Mouse (Mus musculus) hematopoietic stem cell, adult 5-6 weeks (primary cell): ENCODE measurements around the gene Pias3. TPM values are rescaled to one million over a fixed set of nuclear protein-coding genes. Genes with fewer than 3 reads are reported as not detected.
"Not testable (repeated sequence)": the region's sequence is repeated elsewhere in the genome, so short reads cannot be mapped to it uniquely, and the experiment has no call there.

ENCODE experiments used
- ATAC-seq, 2 experiments: fragments of 125-278 bp in 1 of 2; replicated peaks in 1 of 2; 2 replicates each; pipeline ENCODE4 v1.8.0; 2016 to 2017; ENCODE audit warnings: inconsistent platforms in 2 of 2, mild to moderate bottlenecking in 2 of 2, moderate number of reproducible peaks in 2 of 2, low read depth in 1 of 2, moderate TSS enrichment in 1 of 2; ENCODE audit not compliant: low FRiP score in 2 of 2, poor library complexity in 2 of 2, severe bottlenecking in 2 of 2, insufficient read depth in 1 of 2, low TSS enrichment in 1 of 2
- total RNA-seq: library from RNA; stranded (forward); fragments of 172-1452, 232-1000 nt; gene quantifications from 2 replicates; pipeline ENCODE4 v1.2.3, GENCODE M21; 2017

The Pias3 gene
- total RNA-seq, 1 experiment from 2014 or later, result 19.0 TPM

DNA sequence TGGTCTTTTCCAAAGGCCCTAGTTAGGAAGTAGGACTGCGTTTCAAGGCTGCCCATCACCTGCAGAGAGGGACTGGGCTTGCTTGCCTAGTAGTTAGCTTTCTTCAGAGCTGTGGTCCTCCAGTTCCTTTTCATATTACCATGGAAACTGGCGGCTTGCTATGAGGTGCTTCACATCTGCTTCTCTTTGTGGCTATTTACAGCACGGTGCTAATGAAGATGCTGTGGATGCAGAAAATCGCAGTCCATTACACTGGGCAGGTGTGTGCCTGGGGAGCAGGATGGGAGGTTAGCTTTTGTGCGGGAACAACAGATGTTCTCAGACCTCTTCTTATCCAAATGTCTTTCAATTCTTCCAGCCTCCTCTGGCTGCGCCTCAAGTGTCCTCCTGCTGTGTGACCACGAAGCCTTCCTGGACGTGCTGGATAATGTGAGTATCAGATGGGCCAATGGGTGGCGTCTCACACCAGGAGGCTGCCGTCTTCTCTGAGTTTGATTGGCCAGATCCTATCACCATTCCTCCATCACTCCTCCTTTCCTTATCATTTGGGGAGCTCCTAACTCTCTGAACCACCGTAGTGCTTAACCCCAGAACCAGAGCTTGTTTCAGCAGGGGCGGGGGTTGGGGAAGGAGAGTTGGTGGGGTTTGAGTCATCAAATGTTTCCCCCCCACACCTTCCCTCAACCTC is 15.8 kb upstream of the Pias3 start:
- no peak for ATAC-seq

DNA sequence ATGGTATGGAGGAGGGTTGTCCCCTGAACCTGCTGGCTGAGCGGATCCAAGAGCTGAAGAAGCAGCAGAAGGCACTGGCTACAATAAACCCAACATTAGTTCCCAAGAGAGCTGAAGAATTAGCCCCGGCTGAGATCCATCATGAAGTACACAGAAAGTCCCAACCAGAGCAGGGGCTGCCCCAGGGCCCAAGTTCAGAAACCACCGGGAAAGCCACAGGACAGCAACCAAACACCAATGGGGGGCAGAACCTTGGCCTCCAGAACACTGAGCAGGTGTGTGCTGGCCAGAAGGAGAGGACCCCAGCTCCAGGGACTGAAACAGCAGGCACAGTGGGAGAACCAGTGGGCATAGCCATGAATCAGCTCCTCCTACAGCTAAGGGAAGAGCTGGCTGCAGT is 12.7 kb upstream of the Pias3 start:
- no peak for ATAC-seq

DNA sequence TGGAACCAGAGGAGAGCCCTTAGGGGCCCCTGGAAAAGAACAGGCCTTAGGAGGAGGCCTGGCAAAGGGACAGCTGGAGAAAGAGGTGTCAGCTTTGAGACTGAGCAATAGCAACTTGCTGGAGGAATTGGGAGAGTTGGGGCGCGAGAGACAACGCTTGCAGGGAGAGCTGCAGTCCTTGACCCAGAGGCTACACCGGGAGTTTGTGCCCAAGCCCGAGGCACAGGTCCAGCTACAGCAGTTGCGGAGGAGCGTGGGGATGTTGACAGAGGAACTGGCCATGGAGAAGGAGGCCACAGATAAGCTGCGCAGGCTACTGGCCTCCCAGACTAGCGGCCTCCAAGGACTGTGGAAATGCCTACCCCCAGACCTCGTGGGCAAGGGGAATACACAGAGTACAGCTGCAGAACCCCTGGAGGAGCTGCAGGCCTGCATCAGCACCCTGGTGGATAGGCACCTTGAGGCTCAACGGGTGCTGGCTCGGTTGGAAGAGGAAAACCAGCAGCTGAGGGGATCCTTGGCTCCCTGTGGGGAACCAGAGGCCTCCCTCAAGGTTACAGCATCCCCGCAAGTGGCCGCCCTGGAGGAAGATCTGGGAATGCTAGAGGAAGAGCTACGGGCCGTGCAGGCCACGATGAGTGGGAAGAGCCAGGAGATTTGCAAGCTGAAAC is 11.9 kb upstream of the Pias3 start:
- no peak for ATAC-seq

DNA sequence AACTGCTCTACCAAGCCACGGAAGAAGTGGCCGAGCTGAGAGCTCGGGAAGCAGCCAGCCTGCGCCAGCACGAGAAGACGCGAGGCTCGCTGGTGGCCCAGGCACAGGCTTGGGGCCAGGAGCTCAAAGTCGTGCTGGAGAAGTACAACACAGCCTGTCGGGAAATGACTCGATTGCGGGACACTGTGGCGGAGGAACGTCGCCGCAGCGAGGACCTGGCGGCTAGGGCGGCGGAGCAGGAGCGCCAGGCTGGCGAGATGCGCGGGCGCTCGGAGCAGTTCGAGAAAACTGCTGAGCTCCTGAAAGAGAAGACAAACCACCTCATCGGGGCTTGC is 11.4 kb upstream of the Pias3 start:
- no peak; a peak in 1 of 4 replicates for ATAC-seq

DNA sequence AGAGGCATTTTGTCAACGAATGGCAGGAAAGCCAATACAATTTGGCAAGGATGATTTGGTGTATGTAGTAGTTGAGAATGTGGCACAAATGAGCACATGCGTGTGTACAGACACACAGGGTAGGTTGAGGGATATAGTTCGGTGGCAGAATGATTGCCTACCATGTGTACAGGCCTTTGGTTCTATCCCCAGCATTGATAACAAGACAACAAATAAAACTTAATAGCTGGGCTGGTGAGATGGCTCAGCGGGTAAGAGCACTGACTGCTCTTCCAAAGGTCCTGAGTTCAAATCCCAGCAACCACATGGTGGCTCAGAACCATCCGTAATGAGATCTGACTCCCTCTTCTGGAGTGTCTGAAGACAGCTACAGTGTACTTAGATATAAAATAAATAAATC is 10.1 kb upstream of the Pias3 start:
- not testable (repeated sequence) for ATAC-seq

DNA sequence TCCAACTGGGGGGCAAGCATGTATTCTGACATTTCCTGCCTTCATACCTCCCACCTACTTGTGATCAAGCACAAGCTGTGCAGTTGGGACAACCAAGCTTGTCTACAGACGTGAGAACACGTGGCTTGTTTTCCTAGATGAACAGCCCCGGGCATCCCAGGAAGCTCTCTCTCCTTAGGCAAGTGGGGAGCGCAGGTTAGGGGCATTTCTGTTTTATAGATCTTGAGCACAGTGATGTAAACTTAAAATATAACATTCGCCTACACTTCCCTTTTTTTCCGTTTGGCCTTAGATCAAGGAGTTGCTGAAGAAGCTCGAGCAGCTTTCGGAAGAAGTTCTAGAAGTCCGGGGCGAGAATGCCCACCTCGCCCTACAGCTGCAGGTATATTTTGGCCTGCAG is 7.3 kb upstream of the Pias3 start:
- no peak for ATAC-seq

DNA sequence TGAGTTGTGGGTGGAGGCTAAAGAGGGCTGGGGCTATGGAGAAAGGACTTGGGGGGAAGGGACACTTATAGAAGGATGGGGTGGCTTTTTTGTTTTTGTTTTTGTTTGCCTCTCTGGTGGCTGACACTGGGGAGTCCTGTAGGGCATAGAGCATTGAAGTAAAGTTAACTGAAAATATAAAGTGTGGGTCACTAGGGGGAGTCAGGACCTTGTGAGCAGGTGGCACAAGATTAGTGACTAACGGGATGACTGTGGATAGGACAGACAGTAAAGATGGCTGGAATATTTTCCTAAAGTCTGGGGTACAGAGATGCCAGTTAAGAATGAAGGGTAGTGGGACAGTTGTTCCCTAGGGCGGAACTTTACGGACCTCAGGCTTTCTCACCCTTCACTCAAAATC is 5.9 kb upstream of the Pias3 start:
- ATAC-seq, result peak; percentile 32 to 56; a peak in 2 of 4 replicates

DNA sequence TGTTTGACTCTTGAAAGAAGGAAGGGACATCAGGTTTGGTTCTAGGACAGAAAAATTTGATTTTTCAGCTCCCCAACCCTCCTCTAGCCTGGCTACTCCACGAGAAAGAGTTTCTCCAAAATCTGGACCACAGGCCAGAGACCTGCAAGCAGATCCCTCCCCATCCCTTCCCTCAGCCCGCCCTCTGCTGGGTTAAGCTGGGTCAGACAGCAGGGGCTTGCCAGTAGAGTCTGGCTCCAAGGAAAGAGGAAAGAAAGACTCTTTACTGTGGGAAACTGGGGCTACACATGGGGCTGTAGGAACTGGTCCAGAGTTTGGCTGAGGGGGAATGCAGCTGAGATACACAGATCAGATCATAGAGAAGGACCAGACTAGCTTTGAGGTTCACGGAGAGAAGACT is 3.7 kb upstream of the Pias3 start:
- ATAC-seq, result no peak

DNA sequence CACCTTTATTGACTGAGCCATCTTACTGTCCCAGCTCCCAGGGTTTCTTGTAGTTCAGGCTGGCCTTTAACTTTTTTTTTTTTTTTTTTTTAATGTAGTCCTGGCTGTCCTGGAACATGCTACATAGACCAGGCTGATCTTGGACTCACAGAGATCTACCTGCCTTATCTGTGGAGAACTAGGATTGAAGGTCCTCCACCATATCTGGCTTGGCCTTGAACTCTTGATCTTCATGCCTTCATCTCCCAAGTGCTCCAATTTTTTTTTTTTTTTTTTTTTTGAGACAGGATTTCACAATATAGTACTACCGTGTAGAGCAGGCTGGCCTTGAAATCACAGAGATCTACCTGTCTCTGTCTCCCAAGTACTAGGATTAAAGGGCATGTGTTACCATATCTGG is 2.6 kb upstream of the Pias3 start:
- no peak for ATAC-seq

DNA sequence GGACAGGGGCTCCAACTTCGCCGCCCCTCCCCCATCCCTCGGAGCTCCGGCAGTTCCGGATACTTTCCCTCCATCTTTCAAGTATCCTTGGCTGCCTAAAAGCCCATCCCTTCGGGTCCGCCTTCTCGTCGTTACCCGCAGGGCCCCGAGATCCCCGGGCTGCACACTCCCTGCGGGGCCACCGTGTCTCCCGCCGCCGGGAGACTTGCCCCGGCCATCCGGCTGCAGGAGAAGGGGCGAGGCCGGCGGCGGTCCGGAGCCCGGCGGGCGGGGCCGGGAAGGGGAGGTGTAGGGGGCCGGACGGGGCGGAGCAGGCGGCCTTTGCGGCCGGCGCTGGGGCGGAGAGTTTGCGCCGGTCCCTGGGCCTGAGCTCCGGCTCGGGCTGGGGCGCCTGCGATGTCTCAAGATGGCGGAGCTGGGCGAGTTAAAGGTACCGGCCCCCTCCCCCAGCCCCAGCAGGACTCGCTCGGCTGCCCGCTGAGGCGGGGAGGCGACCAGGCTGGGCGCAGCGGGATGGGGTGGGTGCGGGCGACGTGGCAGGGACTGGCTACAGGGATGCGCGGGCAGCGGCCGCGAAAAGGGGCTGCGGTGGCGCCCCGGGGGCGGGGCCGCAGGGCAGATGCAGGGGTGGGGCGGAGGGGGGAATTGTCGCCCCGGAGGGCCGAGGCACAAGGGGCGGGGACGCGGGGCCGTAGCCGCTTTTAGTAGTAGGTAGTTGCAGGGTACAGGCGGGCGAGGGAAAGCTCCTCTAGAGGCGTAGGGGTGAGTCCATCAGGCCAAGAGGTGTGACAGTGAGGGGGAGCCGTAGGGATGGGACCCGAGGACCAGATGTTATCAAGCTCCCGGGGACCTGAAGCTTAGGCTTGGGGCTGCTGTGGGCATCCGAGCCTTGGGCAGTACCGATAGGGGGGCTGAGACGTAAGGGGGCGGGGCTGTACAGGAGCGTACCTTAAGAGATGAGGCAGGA is 865 bp downstream of the Pias3 start:
- ATAC-seq, result peak; percentile 58 to 79

DNA sequence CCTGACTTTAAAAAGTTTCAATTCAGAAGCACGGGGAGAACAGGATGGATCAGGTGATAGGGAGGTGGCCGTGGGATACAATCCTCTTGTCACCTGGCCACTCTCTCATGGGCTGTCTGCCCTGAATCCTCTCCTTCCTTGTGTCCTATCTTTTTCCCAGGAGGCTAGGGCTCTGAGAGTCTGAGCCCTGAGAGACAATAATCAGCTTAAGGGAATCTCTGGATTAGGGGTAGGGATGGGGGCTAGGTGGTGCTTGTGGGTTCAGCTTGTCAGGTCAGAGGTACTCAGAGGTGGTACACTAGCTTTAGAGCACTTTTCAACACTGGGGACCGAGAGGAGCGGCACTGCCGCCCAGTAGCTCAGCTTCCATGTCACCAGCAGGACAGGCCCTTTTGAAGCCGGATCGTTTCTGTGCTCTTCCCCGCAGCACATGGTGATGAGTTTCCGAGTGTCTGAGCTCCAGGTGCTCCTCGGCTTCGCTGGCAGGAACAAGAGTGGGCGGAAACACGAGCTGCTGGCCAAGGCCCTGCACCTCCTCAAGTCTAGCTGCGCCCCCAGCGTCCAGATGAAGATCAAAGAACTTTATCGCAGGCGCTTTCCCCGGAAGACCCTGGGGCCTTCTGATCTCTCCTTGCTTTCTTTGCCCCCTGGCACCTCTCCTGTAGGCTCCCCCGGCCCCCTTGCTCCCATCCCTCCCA is 3.0 kb downstream of the Pias3 start:
- ATAC-seq, result no peak

DNA sequence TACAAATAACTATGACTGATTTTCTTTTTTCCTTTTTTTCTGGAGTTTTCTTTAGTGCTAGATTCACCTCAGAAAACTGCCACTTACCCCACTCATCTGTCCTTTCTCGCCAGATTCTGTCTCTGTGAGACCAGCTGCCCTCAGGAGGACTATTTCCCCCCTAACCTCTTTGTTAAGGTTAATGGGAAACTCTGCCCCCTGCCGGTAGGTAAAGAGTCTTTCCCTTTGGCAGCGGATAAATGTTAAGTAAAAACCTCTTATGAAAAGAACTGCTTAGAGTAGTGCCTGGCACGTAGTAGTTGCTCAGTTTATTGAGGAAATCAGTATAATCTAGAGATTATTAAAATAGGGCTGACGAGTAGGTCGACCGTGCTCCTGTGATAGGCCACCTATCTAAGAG is 4.2 kb downstream of the Pias3 start:
- no peak for ATAC-seq

DNA sequence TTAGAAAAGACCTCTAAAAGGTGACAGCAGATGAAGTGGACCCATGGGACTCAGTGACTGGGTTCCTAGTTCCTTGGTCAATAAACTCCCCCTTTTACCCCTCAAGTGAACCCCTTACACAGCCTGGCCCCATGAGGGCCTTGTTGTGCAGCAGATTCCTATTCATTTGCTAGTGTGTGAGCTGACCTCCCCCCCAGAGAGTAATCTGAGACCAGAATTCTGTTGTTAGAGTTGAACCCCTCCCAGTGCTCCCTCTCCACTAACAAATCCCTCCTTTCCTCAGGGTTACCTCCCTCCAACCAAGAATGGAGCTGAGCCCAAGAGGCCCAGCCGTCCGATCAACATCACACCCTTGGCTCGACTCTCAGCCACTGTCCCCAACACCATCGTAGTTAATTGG is 4.8 kb downstream of the Pias3 start:
- no peak for ATAC-seq

DNA sequence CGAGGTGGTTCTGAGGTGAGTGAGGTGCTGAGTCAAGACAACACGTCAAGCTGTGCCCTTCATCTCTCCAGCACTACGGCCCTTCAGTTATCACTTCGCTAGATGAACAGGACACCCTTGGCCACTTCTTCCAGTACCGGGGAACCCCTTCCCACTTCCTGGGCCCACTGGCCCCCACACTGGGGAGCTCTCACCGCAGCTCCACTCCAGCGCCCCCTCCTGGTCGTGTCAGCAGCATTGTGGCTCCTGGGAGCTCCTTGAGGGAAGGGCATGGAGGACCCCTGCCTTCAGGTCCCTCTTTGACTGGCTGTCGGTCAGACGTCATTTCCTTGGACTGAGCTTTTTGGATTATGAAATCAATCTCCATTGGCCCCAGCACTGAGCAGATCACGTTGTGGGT is 8.6 kb downstream of the Pias3 start:
- ATAC-seq, result no peak

DNA sequence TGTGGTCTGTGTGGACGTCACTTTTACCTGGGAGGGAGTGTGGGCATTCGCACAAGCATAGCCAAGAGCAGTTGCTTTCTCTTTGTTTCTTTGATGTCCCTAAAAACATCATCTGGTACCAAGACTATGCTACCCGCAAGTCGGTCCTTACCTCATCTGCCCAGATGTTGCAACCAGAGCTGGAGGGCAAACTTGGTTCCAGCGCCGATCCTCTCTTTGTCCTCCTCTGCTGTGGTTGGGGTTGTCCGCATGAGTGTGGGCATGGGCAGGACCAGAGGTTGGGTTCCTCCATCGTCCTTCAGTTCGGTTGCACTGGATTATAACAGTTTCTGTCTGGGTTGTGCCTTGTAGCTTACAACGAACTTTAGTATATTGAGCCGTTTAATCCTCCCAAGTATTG is 10.0 kb downstream of the Pias3 start:
- ATAC-seq, result no peak

DNA sequence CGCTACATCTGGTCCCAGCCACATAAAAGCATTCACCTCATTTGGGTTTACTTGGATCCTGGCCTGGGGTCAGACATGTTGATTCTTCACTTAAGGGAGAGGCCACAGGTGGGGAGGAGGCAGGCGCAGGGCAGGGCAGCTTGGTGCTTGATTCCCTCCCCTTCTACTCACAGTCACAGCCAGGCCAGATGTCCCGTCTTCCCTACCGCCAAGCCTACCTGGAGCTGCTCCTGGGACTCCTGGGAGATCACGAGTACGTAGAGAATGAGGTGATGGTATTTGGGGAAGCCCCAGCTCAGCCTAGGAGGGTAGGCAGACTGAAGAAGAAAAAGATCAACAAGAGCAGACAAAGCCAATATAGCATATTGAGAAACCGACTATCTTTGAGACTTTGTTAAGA is 10.8 kb downstream of the Pias3 start:
- ATAC-seq, result no peak

DNA sequence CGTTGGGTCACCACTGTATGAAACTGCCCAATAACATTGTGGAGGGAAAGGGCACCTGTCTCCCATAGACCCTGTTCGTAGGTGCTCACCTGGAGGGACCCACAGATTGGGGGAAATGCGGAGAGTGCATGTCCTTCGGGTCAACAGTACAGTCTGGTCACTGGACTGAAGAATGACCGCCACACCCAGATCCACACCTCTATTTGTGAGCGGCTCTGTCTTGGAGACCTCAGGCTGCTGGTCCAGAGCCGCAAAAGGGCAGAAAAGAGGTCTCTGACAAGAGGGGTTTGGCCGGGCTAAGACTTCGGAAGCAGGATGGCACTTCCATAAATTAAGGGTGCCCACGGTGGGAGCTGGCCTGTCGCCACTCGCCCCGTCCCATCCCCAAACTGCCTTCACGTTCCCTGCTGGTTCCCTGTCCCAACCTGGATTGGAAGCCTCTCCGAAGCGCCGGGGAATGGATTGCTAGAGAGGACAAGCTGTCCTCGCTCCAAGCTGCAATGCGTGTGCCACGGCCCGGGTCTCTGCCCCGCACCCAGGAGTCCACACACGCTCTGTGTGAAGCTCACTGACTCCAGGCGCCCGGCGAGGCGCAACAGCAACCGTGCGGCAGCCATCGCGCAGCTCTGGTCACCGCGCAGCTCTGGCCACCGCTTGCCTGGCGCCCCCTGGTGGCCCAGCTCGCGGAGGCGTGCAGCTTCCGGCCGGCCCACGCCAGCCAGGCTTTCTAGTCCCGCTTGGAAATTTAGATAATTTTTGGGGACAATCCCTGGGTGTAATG is 11.9 kb downstream of the Pias3 start, which contains the start of gene Nudt17:
Nudt17 (minus strand) TSS at position 660 of the 781 bp plus-strand sequence.
- peak; percentile 75 to 81 for ATAC-seq
